Mouse (Mus musculus): ENCODE measurements around the gene Uqcc3. TPM values are rescaled to one million over a fixed set of nuclear protein-coding genes. Genes with fewer than 3 reads are reported as not detected.
A peak's percentile ranks its signal among the peaks of the same experiment; 100 is the strongest.

Uqcc3 gene
- total and polyA plus RNA-seq, 3 experiments, result 24.8 to 112 (median 41.1) TPM

- no peak for DNase-seq (ENCODE audit: low spot score)
- TF ChIP-seq GATA2 (IDR thresholded peaks at IDR 0.05; ENCODE audit: borderline replicate concordance, low read depth, low read length), result no peak
- H3K27me3 ChIP-seq (ENCODE audit: insufficient read depth, low read length), result peaks cover 3% of the 10 kb centered on the region
These were observed 21.7 kb downstream of the Uqcc3 start for GRCm38 (mm10) chr19:8859018-8859417.

DNA sequence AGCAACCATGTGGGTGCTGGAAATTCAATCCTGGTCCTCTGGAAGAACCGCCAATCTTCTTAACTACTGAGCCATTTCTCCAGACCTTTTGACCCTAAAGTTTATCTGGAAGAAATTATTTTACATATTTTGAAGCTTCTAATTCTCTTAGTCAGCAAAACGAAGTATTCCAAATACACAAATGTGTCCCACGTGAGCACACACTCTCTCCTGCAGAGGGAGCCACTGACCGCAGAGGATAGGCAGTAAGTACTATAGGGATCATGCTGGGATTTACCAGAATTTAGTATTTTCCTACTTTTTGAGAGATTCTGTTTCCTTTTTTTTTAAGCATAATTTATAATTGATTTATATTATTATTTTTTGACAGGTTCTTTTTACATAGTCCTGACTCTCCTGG, 23.0 kb downstream of the Uqcc3 start:
- no peaks in the 10 kb centered on the region for H3K9me3 ChIP-seq (replicated peaks)
- no peaks in the 10 kb centered on the region for H3K4me1 ChIP-seq (ENCODE audit: insufficient read depth, low read depth, low read length)
- H3K4me3 ChIP-seq (ENCODE audit: low read depth, low read length), result no peak overlapping the region
- DNase-seq (ENCODE audit: low spot score), result no peak
- peaks cover 3% of the 10 kb centered on the region for H3K27me3 ChIP-seq (ENCODE audit: insufficient read depth, low read length)
- ATAC-seq (ENCODE audit: extremely low read depth, insufficient number of reproducible peaks, low FRiP score, poor library complexity, severe bottlenecking), result no peak
- no peaks in the 10 kb centered on the region for H3K36me3 ChIP-seq (replicated peaks)
- TF ChIP-seq GATA1 (IDR thresholded peaks at IDR 0.05; ENCODE audit: borderline replicate concordance, low read length) (no peak), CTCF (IDR thresholded peaks at IDR 0.05; ENCODE audit: low read depth, low read length) (peak; percentile 28; the same call in 1 of the 2 replicates)

More at GRCm38 (mm10) chr19:8859018-8859417, 21.7 kb downstream of the Uqcc3 start:
- Histone ChIP-seq H3K4me3 (ENCODE audit: low read depth, low read length) (no peak overlapping the region), H3K36me3 (replicated peaks) (no peaks in the 10 kb centered on the region), H3K4me1 (ENCODE audit: insufficient read depth, low read depth, low read length) (no peaks in the 10 kb centered on the region), H3K9me3 (replicated peaks) (no peaks in the 10 kb centered on the region)
- ATAC-seq (ENCODE audit: extremely low read depth, insufficient number of reproducible peaks, low FRiP score, poor library complexity, severe bottlenecking), result no peak

GRCm38 (mm10) chr19:8853117-8853516, 27.6 kb downstream of the Uqcc3 start:
- no peak for ATAC-seq (ENCODE audit: extremely low read depth, insufficient number of reproducible peaks, low FRiP score, poor library complexity, severe bottlenecking)

GRCm38 (mm10) chr19:8852236-8852928, 28.3 kb downstream of the Uqcc3 start:
- Histone ChIP-seq H3K27me3 (ENCODE audit: insufficient read depth, low read length) (peaks cover 12% of the 10 kb centered on the region), H3K4me1 (ENCODE audit: insufficient read depth, low read depth, low read length) (0 out of 2 replicates have a peak, but pooled peaks cover 3% of the 10 kb centered on the region)
- TF ChIP-seq GATA2 (IDR thresholded peaks at IDR 0.05; ENCODE audit: borderline replicate concordance, low read depth, low read length) (no peak), POLR2AphosphoS5 (IDR thresholded peaks at IDR 0.05; ENCODE audit: insufficient replicate concordance, low read depth, low read length) (no peak), CTCF (IDR thresholded peaks at IDR 0.05; ENCODE audit: low read depth, low read length) (no peak), TAL1 (conservative IDR thresholded peaks at IDR 0.05; ENCODE audit: low read depth, low read length) (no peak)

More at GRCm38 (mm10) chr19:8853117-8853516, 27.6 kb downstream of the Uqcc3 start:
- TF ChIP-seq GATA1 (IDR thresholded peaks at IDR 0.05; ENCODE audit: borderline replicate concordance, low read length) (no peak), CTCF (IDR thresholded peaks at IDR 0.05; ENCODE audit: low read depth, low read length) (no peak), TAL1 (conservative IDR thresholded peaks at IDR 0.05; ENCODE audit: low read depth, low read length) (no peak), GATA2 (IDR thresholded peaks at IDR 0.05; ENCODE audit: borderline replicate concordance, low read depth, low read length) (no peak), POLR2AphosphoS5 (IDR thresholded peaks at IDR 0.05; ENCODE audit: insufficient replicate concordance, low read depth, low read length) (no peak)
- no peak for DNase-seq (ENCODE audit: low spot score)
- Histone ChIP-seq H3K27me3 (ENCODE audit: insufficient read depth, low read length) (peaks cover 12% of the 10 kb centered on the region), H3K9me3 (replicated peaks) (no peaks in the 10 kb centered on the region), H3K36me3 (replicated peaks) (peaks cover 13% of the 10 kb centered on the region), H3K4me3 (ENCODE audit: low read depth, low read length) (no peak overlapping the region), H3K4me1 (ENCODE audit: insufficient read depth, low read depth, low read length) (0 out of 2 replicates have a peak, but pooled peaks cover 3% of the 10 kb centered on the region)

DNA sequence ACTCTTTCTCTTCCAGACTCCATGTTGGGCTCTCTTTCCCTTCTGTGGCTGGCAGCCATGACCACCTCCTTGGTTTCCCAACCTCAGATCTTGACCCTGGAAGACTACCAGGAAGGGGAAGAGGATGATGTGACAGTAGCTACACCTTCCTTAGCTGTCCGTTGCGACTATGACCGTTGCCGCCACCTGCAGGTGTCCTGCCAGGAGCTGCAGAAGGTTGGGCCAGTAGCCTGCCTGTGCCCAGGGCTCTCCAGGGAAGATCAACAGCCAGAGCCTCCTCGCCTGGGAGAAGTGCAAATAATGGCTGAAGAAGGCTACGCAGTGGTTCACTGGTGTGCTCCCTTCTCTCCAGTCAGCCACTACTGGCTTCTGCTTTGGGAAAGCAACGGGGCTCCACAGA, 29.1 kb downstream of the Uqcc3 start:
- Histone ChIP-seq H3K27me3 (ENCODE audit: insufficient read depth, low read length) (peaks cover 12% of the 10 kb centered on the region), H3K4me3 (ENCODE audit: low read depth, low read length) (no peak overlapping the region), H3K36me3 (replicated peaks) (peaks cover 28% of the 10 kb centered on the region), H3K4me1 (ENCODE audit: insufficient read depth, low read depth, low read length) (peaks cover 7% of the 10 kb centered on the region; the same call in 1 of the 2 replicates), H3K9me3 (replicated peaks) (no peaks in the 10 kb centered on the region)
- DNase-seq (ENCODE audit: low spot score), result no peak
- TF ChIP-seq GATA1 (IDR thresholded peaks at IDR 0.05; ENCODE audit: borderline replicate concordance, low read length) (no peak), CTCF (IDR thresholded peaks at IDR 0.05; ENCODE audit: low read depth, low read length) (no peak), GATA2 (IDR thresholded peaks at IDR 0.05; ENCODE audit: borderline replicate concordance, low read depth, low read length) (no peak), POLR2AphosphoS5 (IDR thresholded peaks at IDR 0.05; ENCODE audit: insufficient replicate concordance, low read depth, low read length) (no peak), TAL1 (conservative IDR thresholded peaks at IDR 0.05; ENCODE audit: low read depth, low read length) (no peak)
- no peak for ATAC-seq (ENCODE audit: extremely low read depth, insufficient number of reproducible peaks, low FRiP score, poor library complexity, severe bottlenecking)

More at GRCm38 (mm10) chr19:8852236-8852928, 28.3 kb downstream of the Uqcc3 start:
- H3K36me3 ChIP-seq (replicated peaks), result peaks cover 20% of the 10 kb centered on the region
- no peak overlapping the region for H3K4me3 ChIP-seq (ENCODE audit: low read depth, low read length)
- DNase-seq (ENCODE audit: low spot score), result no peak
- no peak for ATAC-seq (ENCODE audit: extremely low read depth, insufficient number of reproducible peaks, low FRiP score, poor library complexity, severe bottlenecking)
- no peaks in the 10 kb centered on the region for H3K9me3 ChIP-seq (replicated peaks)

DNA sequence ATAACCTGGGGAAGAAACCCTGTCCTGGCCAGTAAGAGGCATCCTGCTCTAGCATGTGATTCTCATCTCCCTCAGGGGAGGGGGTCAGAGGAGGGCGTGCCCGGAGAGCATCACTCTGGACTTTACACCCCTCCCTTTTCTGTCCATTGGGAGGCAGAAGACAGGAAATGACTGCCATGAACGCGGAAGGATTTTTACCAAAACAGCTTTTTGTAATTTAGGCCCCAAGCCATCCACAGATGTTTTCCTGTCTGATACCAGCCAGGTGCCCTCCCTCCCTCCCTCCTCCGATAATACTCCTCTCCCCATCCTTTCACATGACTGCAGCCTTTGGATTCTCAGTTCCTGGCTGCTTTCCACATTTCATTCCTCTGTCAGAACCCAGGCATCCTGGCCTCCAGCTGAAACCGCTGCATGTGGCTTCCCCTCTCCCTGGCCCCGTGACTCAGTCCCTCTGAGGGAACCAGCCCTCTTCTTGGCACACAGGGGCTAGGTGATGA, 30.3 kb downstream of the Uqcc3 start, which contains the start of gene Lrrn4cl:
Lrrn4cl (plus strand) TSS at position 367 of the 500 bp plus-strand sequence.
- DNase-seq (ENCODE audit: low spot score), result no peak
- no peak within 1 kb of the TSS for H3K4me3 ChIP-seq (ENCODE audit: low read depth, low read length)
- H3K9me3 ChIP-seq (replicated peaks), result no peaks in the 10 kb centered on the region
- no peak for ATAC-seq (ENCODE audit: extremely low read depth, insufficient number of reproducible peaks, low FRiP score, poor library complexity, severe bottlenecking)
- TF ChIP-seq POLR2AphosphoS5 (IDR thresholded peaks at IDR 0.05; ENCODE audit: insufficient replicate concordance, low read depth, low read length), result no peak
- no peak for TF ChIP-seq TAL1 (conservative IDR thresholded peaks at IDR 0.05; ENCODE audit: low read depth, low read length)
- no peak for TF ChIP-seq GATA1 (IDR thresholded peaks at IDR 0.05; ENCODE audit: borderline replicate concordance, low read length)
- TF ChIP-seq GATA2 (IDR thresholded peaks at IDR 0.05; ENCODE audit: borderline replicate concordance, low read depth, low read length), result no peak
- no peak for TF ChIP-seq CTCF (IDR thresholded peaks at IDR 0.05; ENCODE audit: low read depth, low read length)
- H3K36me3 ChIP-seq (replicated peaks), result peaks cover 40% of the 10 kb centered on the region
- H3K4me1 ChIP-seq (ENCODE audit: insufficient read depth, low read depth, low read length), result peaks cover 7% of the 10 kb centered on the region; the same call in 1 of the 2 replicates
- H3K27me3 ChIP-seq (ENCODE audit: insufficient read depth, low read length), result peaks cover 12% of the 10 kb centered on the region

Measured in G1E (cell line).